Mouse (Mus musculus) heart, adult 2 months (tissue): ENCODE data around the gene Slc9b2.

Source experiments
- CTCF ChIP-seq: fragments of 200-600 bp; IDR thresholded peaks from 2 replicates; pipeline ENCODE4 v1.8.1; 2022; ENCODE audit warnings: antibody characterized with exemption, mild to moderate bottlenecking, moderate library complexity
- EP300 ChIP-seq: fragments of 200-500 bp; IDR thresholded peaks from 2 replicates; pipeline ENCODE4 v1.6.1; 2011; ENCODE audit warnings: low read depth, low read length, control low read depth; ENCODE audit not compliant: insufficient read depth
- POLR2A ChIP-seq: fragments of 200-500 bp; IDR thresholded peaks from 2 replicates; pipeline ENCODE4 v1.6.1; 2011; ENCODE audit warnings: mild to moderate bottlenecking, low read depth, low read length, control low read depth; ENCODE audit not compliant: insufficient read depth

DNA sequence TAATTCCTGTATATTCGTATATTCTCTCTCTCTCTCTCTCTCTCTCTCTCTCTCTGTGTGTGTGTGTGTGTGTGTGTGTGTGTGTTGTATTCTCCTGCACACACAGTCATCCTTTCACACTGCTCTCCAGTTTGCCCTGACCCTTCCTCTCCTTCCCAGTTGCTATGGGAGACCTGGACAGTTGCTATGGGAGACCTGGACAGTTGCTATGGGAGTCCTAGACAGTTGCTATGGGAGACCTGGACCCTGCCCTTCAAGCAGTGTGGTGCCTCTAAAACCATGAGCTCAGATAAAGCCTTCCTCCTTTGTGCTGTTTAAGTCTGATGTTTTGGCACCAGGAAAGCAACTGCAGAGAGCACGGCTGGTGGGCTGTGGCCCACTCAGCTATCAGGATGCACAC, 6.2 kb downstream of the Slc9b2 start:
- no peak for TF ChIP-seq POLR2A
- no peak for TF ChIP-seq CTCF
- no peak for TF ChIP-seq EP300
